7 mouse cellular contexts compared by ENCODE assay signal in the genomic region with DNA sequence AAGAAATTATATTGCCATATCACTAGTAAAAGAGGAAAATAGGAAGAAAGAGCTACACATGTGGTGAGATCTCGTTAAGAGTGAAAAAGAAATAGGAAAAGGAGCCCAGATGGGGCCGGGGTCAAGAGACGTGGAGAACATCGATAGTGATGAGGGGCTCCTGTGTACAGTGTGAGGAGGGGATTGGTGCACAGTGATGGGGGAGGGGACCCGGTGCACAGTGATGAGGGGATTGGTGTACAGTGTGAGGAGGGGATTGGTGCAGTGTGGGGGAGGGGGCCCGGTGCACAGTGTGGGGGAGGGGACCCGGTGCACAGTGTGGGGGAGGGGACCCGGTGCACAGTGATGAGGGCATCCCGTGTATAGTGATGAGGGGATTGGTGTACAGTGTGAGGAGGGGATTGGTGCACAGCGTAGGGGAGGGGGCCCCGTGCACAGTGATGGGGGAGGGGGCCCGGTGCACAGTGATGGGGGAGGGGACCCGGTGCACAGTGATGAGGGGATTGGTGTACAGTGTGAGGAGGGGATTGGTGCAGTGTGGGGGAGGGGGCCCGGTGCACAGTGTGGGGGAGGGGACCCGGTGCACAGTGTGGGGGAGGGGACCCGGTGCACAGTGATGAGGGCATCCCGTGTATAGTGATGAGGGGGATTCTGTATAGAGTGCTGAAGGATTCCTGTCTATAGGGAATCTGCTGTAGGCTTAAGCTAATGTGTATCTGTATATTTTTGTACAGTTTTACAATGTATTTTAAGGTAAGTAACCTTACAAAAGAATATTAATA. TPM values are rescaled to one million over a fixed set of nuclear protein-coding genes. Genes with fewer than 3 reads are reported as not detected.
DNase-seq lines count a peak whose midpoint lies in the region; ATAC-seq and TF ChIP-seq lines count a peak whose summit lies in the region.
"Not testable (repeated sequence)": the region's sequence is repeated elsewhere in the genome, so short reads cannot be mapped to it uniquely, and the experiment has no call there.

No protein-coding gene starts in this region.

- WGBS in embryonic facial prominence, embryonic 14.5 days: 82% methylated on average over 13 of the region's 17 CpGs
- WGBS in forebrain, embryonic 16.5 days: 91% methylated on average over 14 of the region's 17 CpGs
- WGBS in hindbrain, embryonic 14.5 days: 87% methylated on average over 13 of the region's 17 CpGs
- WGBS in kidney, postnatal 0 days: 87% methylated on average over 14 of the region's 17 CpGs
- WGBS in liver, embryonic 13.5 days (ENCODE audit: insufficient replicate concordance): 89% methylated on average over 17 of the region's 17 CpGs
- 94% methylated on average over 14 of the region's 17 CpGs for WGBS in midbrain, embryonic 14.5 days
- 92% methylated on average over 11 of the region's 17 CpGs for WGBS in neural tube, embryonic 14.5 days

- not testable (repeated sequence) for H3K4me1 ChIP-seq in embryonic facial prominence, embryonic 14.5 days (ENCODE audit: control insufficient read depth, insufficient read depth, low read length); forebrain, embryonic 16.5 days (replicated peaks; ENCODE audit: control insufficient read depth, insufficient read depth, low read length); hindbrain, embryonic 14.5 days (replicated peaks; ENCODE audit: control insufficient read depth, insufficient read depth, low read length); kidney, postnatal 0 days (replicated peaks; ENCODE audit: insufficient read depth, low read length); liver, embryonic 13.5 days (replicated peaks); midbrain, embryonic 14.5 days (ENCODE audit: control insufficient read depth, insufficient read depth, low read length); neural tube, embryonic 14.5 days (ENCODE audit: control insufficient read depth, insufficient read depth, low read length)

- not testable (repeated sequence) for H3K27me3 ChIP-seq in embryonic facial prominence, embryonic 14.5 days (replicated peaks; ENCODE audit: control insufficient read depth, insufficient read depth, low read length); forebrain, embryonic 16.5 days (replicated peaks; ENCODE audit: control insufficient read depth, insufficient read depth, low read length); hindbrain, embryonic 14.5 days (ENCODE audit: control insufficient read depth, insufficient read depth, low read length); kidney, postnatal 0 days (ENCODE audit: insufficient read depth, low read length); liver, embryonic 13.5 days; midbrain, embryonic 14.5 days (ENCODE audit: control insufficient read depth, insufficient read depth, low read length); neural tube, embryonic 14.5 days (ENCODE audit: control insufficient read depth, insufficient read depth, low read length)

- not testable (repeated sequence) for H3K27ac ChIP-seq in embryonic facial prominence, embryonic 14.5 days (replicated peaks; ENCODE audit: low read depth, low read length); forebrain, embryonic 16.5 days (ENCODE audit: low read length); hindbrain, embryonic 14.5 days; kidney, postnatal 0 days; liver, embryonic 13.5 days; midbrain, embryonic 14.5 days (replicated peaks; ENCODE audit: low read depth, low read length); neural tube, embryonic 14.5 days (ENCODE audit: low read depth, low read length)

- TF ChIP-seq CTCF in kidney, postnatal 0 days (IDR thresholded peaks at IDR 0.05; ENCODE audit: low read depth): not testable (repeated sequence)

- not testable (repeated sequence) for H3K4me3 ChIP-seq in embryonic facial prominence, embryonic 14.5 days (ENCODE audit: low read depth, low read length); forebrain, embryonic 16.5 days (replicated peaks; ENCODE audit: low read length); hindbrain, embryonic 14.5 days (replicated peaks; ENCODE audit: low read length); kidney, postnatal 0 days (replicated peaks; ENCODE audit: low read depth, low read length); liver, embryonic 13.5 days (replicated peaks); midbrain, embryonic 14.5 days (replicated peaks; ENCODE audit: low read depth, low read length); neural tube, embryonic 14.5 days (ENCODE audit: low read depth, low read length)

- H3K9me3 ChIP-seq in embryonic facial prominence, embryonic 14.5 days (ENCODE audit: control insufficient read depth, low read length); forebrain, embryonic 16.5 days (ENCODE audit: control insufficient read depth, low read length); hindbrain, embryonic 14.5 days (ENCODE audit: control insufficient read depth, low read length); kidney, postnatal 0 days (replicated peaks; ENCODE audit: low read length); liver, embryonic 13.5 days (replicated peaks); midbrain, embryonic 14.5 days (ENCODE audit: control insufficient read depth, low read length); neural tube, embryonic 14.5 days (ENCODE audit: control insufficient read depth, low read length): not testable (repeated sequence)

- not testable (repeated sequence) for H3K36me3 ChIP-seq in embryonic facial prominence, embryonic 14.5 days (ENCODE audit: control insufficient read depth, insufficient read depth, low read length); forebrain, embryonic 16.5 days (ENCODE audit: control insufficient read depth, insufficient read depth); hindbrain, embryonic 14.5 days (replicated peaks; ENCODE audit: control insufficient read depth, insufficient read depth); kidney, postnatal 0 days (ENCODE audit: insufficient read depth, low read length); midbrain, embryonic 14.5 days (ENCODE audit: control insufficient read depth, insufficient read depth, low read length); neural tube, embryonic 14.5 days (ENCODE audit: control insufficient read depth, insufficient read depth, low read length)
- H3K36me3 ChIP-seq in liver, embryonic 13.5 days: peaks cover 32% of the 10 kb centered on the region

- H3K4me2 ChIP-seq in embryonic facial prominence, embryonic 14.5 days (ENCODE audit: low read depth, low read length); forebrain, embryonic 16.5 days (ENCODE audit: low read length); hindbrain, embryonic 14.5 days (replicated peaks); kidney, postnatal 0 days (ENCODE audit: low read length); liver, embryonic 13.5 days; midbrain, embryonic 14.5 days (ENCODE audit: low read length); neural tube, embryonic 14.5 days (ENCODE audit: low read depth, low read length): not testable (repeated sequence)

- DNase-seq in embryonic facial prominence, embryonic 14.5 days (ENCODE audit: low spot score); hindbrain, embryonic 14.5 days (ENCODE audit: low spot score); kidney, postnatal 0 days (ENCODE audit: low spot score); liver, embryonic 13.5 days; midbrain, embryonic 14.5 days: not testable (repeated sequence)

- ATAC-seq in embryonic facial prominence, embryonic 14.5 days (ENCODE audit: low read depth): 0 out of 2 replicates have a peak, but pooled peaks have one; percentile 4
- 0 out of 2 replicates have a peak, but pooled peaks have one; percentile 39 for ATAC-seq in forebrain, embryonic 16.5 days
- ATAC-seq in hindbrain, embryonic 14.5 days (ENCODE audit: low FRiP score): 0 out of 2 replicates have a peak, but pooled peaks have one; percentile 43
- peak; percentile 61 for ATAC-seq in kidney, postnatal 0 days (replicated peaks; ENCODE audit: low FRiP score, low read depth)
- peak; percentile 47; the same call in 1 of the 2 replicates for ATAC-seq in liver, embryonic 13.5 days (ENCODE audit: low read depth)
- peak; percentile 68 for ATAC-seq in midbrain, embryonic 14.5 days (ENCODE audit: low FRiP score, low TSS enrichment)
- ATAC-seq in neural tube, embryonic 14.5 days (ENCODE audit: low read depth): peak; percentile 37; the same call in 1 of the 2 replicates

- not testable (repeated sequence) for H3K9ac ChIP-seq in embryonic facial prominence, embryonic 14.5 days (ENCODE audit: low read depth, low read length); forebrain, embryonic 16.5 days (replicated peaks; ENCODE audit: low read depth, low read length); hindbrain, embryonic 14.5 days; kidney, postnatal 0 days (ENCODE audit: low read depth, low read length); liver, embryonic 13.5 days; midbrain, embryonic 14.5 days (replicated peaks; ENCODE audit: low read length); neural tube, embryonic 14.5 days (replicated peaks; ENCODE audit: low read depth, low read length)

RNA-seq across cellular contexts. Expression of a gene that starts 23.9 kb away (rescaled TPM):
- polyA plus RNA-seq in embryonic facial prominence, embryonic 14.5 days (2014; fragmentation: Nextera tagmentation; extraction: Ambion mirVana): 1.9 and 2.1 TPM in 2 replicates
- 0.22 and 0.29 TPM in 2 replicates for polyA plus RNA-seq in forebrain, embryonic 16.5 days (2015; fragmentation: Nextera tagmentation; extraction: Ambion mirVana)
- 1.1 TPM in 2 replicates for polyA plus RNA-seq in hindbrain, embryonic 14.5 days (2014; fragmentation: Nextera tagmentation; extraction: Ambion mirVana)
- 2.0 and 2.2 TPM in 2 replicates for polyA plus RNA-seq in kidney, postnatal 0 days (2015; fragmentation: Nextera tagmentation; extraction: Ambion mirVana)
- 0.23 and 0.52 TPM in 2 replicates for polyA plus RNA-seq in liver, embryonic 13.5 days (2015; fragmentation: Nextera tagmentation; extraction: Ambion mirVana)
- polyA plus RNA-seq in midbrain, embryonic 14.5 days (2014; fragmentation: Nextera tagmentation; extraction: Ambion mirVana): 0.35 and 0.71 TPM in 2 replicates
- 1.2 and 1.6 TPM in 2 replicates for polyA plus RNA-seq in neural tube, embryonic 14.5 days (2014; fragmentation: Nextera tagmentation; extraction: Ambion mirVana)

Comparison
In these comparisons a context has a peak if more than half of its experiments do, and no peak if none do; other contexts are left out.
1. ATAC-seq: peak in every context shown above with its lines; median percentile 68 in midbrain, embryonic 14.5 days; 61 in kidney, postnatal 0 days; 47 in liver, embryonic 13.5 days; 43 in hindbrain, embryonic 14.5 days; 39 in forebrain, embryonic 16.5 days; 37 in neural tube, embryonic 14.5 days; 4 in embryonic facial prominence, embryonic 14.5 days.